Mouse (Mus musculus): ENCODE data around the gene Dscaml1. TPM values are rescaled to one million over a fixed set of nuclear protein-coding genes. Genes with fewer than 3 reads are reported as not detected.

Gene Dscaml1
- polyA plus RNA-seq, 1 experiment: 1.3 TPM

DNA sequence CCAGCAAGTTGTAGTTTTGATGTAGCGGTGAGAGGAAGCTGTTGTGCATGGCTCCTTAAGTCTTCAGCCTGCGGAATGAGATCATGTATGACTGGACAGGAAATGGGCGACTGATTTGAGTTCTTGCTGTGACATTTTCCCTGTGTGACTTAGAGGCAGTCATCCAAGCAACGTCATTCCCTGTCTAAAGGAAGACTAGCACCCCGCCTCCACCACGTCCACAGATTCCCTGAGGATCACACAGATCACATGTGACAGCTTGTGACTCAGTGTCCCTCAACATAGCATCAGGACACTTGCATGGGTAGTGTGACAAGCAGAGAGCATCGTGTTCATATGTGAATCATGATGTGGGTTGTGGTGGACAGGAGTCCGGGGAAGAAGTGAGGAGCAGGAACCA is 147.6 kb downstream of the Dscaml1 start:
- Histone ChIP-seq H3K27me3 (ENCODE audit: control insufficient read depth, insufficient read depth, low read length) (no peaks in the 10 kb centered on the region), H3K4me3 (ENCODE audit: extremely low read depth, insufficient read depth, insufficient read length) (no peak overlapping the region), H3K36me3 (ENCODE audit: control insufficient read depth, insufficient read depth, low read length) (no peaks in the 10 kb centered on the region), H3K4me1 (ENCODE audit: control insufficient read depth, insufficient read depth, insufficient read length) (no peaks in the 10 kb centered on the region), H3K27ac (ENCODE audit: insufficient read depth, low read length) (no peak overlapping the region)
- WGBS: 80% methylated on average over 8 of the region's 8 CpGs
- no peak for DNase-seq (ENCODE audit: low read depth in 1 of 2, low spot score in 2 of 2)
- TF ChIP-seq POLR2A (IDR thresholded peaks at IDR 0.05; ENCODE audit: low read depth, low read length) (no peak), CTCF (IDR thresholded peaks at IDR 0.05; ENCODE audit: extremely low read depth, insufficient read depth, insufficient read length, insufficient replicate concordance) (no peak)

DNA sequence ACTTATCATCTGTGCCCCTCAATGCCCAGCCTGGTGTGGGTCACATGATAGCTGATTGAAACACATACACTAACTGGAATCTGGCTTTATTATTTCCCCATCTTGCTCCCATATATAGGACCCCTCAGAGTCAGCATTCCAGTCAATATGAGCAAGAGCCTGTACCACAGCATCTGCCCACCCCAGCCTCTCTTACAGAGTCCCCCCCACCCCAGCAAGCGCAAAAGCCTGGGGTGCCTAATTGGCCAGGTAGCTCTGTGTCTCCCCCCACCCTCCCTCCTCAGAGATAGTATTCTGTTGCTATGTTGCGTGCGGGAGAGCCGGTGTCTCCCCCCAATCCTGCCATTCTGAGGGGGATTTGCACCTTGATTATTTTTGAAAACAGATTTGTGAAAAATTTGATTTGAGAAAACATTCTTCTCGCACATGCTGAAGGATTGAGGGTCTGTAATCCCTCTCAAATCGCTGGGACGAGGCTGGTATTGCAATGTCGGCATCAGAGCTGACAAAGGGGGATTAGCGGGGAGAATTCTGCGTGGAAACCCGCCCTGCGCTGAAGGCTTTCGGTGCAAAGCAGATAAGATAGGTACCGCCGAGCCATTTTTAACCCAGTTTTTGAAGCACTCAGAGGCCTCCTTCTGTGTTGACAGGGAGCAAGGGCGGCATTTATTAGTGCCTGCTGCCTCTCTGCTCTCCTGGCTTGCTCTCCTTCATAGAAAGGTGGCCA is 153.8 kb downstream of the Dscaml1 start:
- no peaks in the 10 kb centered on the region for H3K36me3 ChIP-seq (ENCODE audit: control insufficient read depth, insufficient read depth, low read length)
- DNase-seq (ENCODE audit: low read depth in 1 of 2, low spot score in 2 of 2): no peak
- no peaks in the 10 kb centered on the region for H3K4me1 ChIP-seq (ENCODE audit: control insufficient read depth, insufficient read depth, insufficient read length)
- H3K4me3 ChIP-seq (ENCODE audit: extremely low read depth, insufficient read depth, insufficient read length): no peak overlapping the region
- no peak overlapping the region for H3K27ac ChIP-seq (ENCODE audit: insufficient read depth, low read length)
- no peak for TF ChIP-seq CTCF (IDR thresholded peaks at IDR 0.05; ENCODE audit: extremely low read depth, insufficient read depth, insufficient read length, insufficient replicate concordance)
- no peak for TF ChIP-seq POLR2A (IDR thresholded peaks at IDR 0.05; ENCODE audit: low read depth, low read length)
- WGBS: 91% methylated on average over 16 of the region's 16 CpGs
- no peaks in the 10 kb centered on the region for H3K27me3 ChIP-seq (ENCODE audit: control insufficient read depth, insufficient read depth, low read length)

DNA sequence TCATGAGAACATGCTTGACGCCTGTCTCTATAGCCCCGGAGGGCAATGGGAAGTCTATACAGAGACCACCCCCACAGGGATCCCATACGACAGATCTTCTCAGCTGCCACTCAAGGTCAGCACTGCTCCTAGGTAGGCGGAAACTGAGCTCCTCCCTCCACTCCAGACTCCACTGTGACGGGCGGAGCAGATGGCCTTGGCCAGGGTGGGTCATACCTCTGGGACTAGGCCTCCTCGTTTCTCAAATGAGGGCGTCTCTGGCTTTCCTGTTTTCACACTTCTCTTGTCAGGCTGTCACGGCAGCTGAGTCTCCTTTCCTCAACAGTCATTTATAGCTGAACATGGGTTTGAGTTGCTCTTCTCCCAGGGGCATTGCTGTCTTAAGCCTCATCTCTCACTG is 160.0 kb downstream of the Dscaml1 start:
- no peak for DNase-seq (ENCODE audit: low read depth in 1 of 2, low spot score in 2 of 2)
- TF ChIP-seq CTCF (IDR thresholded peaks at IDR 0.05; ENCODE audit: extremely low read depth, insufficient read depth, insufficient read length, insufficient replicate concordance): no peak
- Histone ChIP-seq H3K27me3 (ENCODE audit: control insufficient read depth, insufficient read depth, low read length) (no peaks in the 10 kb centered on the region), H3K36me3 (ENCODE audit: control insufficient read depth, insufficient read depth, low read length) (no peaks in the 10 kb centered on the region), H3K27ac (ENCODE audit: insufficient read depth, low read length) (no peak overlapping the region), H3K4me1 (ENCODE audit: control insufficient read depth, insufficient read depth, insufficient read length) (no peaks in the 10 kb centered on the region), H3K4me3 (ENCODE audit: extremely low read depth, insufficient read depth, insufficient read length) (no peak overlapping the region)
- 37% methylated on average over 9 of the region's 9 CpGs for WGBS

DNA sequence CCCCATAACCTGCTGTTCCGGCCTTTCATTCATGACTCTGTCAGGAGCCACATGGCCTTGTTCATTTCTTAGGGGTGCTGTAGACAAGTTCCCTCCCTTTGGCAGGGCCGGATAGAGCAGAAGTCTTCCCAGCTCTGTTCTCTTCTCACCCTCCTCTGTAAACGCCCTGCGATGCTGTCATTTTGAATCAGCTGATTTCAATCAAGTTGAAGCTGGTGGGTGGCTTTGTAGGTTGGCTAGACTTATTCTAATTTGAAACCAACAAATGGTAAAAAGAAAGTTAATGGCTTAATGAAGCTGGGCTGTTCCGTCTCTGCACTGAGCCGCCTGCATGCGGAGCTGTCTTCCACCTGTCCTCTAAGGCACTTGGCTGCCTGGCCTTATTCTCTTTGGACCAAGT is 161.3 kb downstream of the Dscaml1 start:
- H3K27ac ChIP-seq (ENCODE audit: insufficient read depth, low read length): no peak overlapping the region
- 89% methylated on average over 7 of the region's 7 CpGs for WGBS
- no peak for TF ChIP-seq POLR2A (IDR thresholded peaks at IDR 0.05; ENCODE audit: low read depth, low read length)
- no peak for TF ChIP-seq CTCF (IDR thresholded peaks at IDR 0.05; ENCODE audit: extremely low read depth, insufficient read depth, insufficient read length, insufficient replicate concordance)
- H3K4me1 ChIP-seq (ENCODE audit: control insufficient read depth, insufficient read depth, insufficient read length): no peaks in the 10 kb centered on the region
- DNase-seq (ENCODE audit: low read depth in 1 of 2, low spot score in 2 of 2): no peak
- H3K36me3 ChIP-seq (ENCODE audit: control insufficient read depth, insufficient read depth, low read length): no peaks in the 10 kb centered on the region
- H3K4me3 ChIP-seq (ENCODE audit: extremely low read depth, insufficient read depth, insufficient read length): no peak overlapping the region
- H3K27me3 ChIP-seq (ENCODE audit: control insufficient read depth, insufficient read depth, low read length): no peaks in the 10 kb centered on the region

DNA sequence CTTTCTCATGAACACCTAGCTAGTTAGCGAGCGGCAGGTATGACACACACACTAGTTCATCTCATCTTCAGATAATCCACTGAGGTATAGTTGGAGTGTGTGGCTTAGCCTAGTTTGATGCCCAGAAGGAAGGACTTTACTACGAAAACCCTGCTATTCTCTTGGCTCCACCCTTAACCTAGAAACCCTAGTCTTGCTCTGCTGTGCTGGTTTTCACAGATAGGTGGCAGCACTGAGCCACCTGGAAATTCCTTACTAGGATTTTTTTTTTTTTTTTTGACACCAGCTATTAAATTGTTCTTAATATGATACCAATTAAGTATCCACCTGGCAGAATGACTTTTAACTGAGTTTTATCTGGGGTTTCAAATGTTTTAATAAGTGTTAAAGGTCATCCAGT is 163.4 kb downstream of the Dscaml1 start:
- peak; percentile 29; the same call in 1 of the 2 replicates for TF ChIP-seq CTCF (IDR thresholded peaks at IDR 0.05; ENCODE audit: extremely low read depth, insufficient read depth, insufficient read length, insufficient replicate concordance)
- no peak for TF ChIP-seq POLR2A (IDR thresholded peaks at IDR 0.05; ENCODE audit: low read depth, low read length)
- Histone ChIP-seq H3K27ac (ENCODE audit: insufficient read depth, low read length) (no peak overlapping the region), H3K36me3 (ENCODE audit: control insufficient read depth, insufficient read depth, low read length) (no peaks in the 10 kb centered on the region), H3K27me3 (ENCODE audit: control insufficient read depth, insufficient read depth, low read length) (no peaks in the 10 kb centered on the region), H3K4me3 (ENCODE audit: extremely low read depth, insufficient read depth, insufficient read length) (no peak overlapping the region), H3K4me1 (ENCODE audit: control insufficient read depth, insufficient read depth, insufficient read length) (no peaks in the 10 kb centered on the region)
- peak in 1 of 2 experiments; percentile 14 for DNase-seq (ENCODE audit: low read depth in 1 of 2, low spot score in 2 of 2)
- WGBS: 70% methylated on average over 3 of the region's 3 CpGs

DNA sequence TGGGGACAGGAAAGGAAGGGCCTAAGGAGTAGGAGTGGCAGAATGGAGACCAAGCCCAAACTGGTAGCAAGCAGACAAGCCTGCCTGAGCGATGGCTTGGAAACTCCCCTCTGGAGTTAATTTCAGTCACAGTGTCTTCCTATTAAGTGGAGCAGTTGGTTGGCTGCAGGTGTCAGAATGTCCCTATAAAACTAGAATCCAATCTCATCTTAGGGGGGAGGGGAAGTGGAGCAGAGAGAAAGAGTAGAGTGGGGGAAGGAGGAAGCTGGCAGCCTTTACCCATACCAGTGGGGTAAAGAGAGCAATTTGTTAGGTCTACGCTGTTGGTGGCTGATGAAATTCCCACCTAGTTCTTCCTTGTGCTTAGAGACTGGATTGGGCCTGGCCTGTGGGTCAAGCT is 164.6 kb downstream of the Dscaml1 start:
- DNase-seq (ENCODE audit: low read depth in 1 of 2, low spot score in 2 of 2): no peak
- WGBS: 84% methylated on average over 2 of the region's 2 CpGs
- H3K4me1 ChIP-seq (ENCODE audit: control insufficient read depth, insufficient read depth, insufficient read length): no peaks in the 10 kb centered on the region
- H3K27me3 ChIP-seq (ENCODE audit: control insufficient read depth, insufficient read depth, low read length): no peaks in the 10 kb centered on the region
- H3K4me3 ChIP-seq (ENCODE audit: extremely low read depth, insufficient read depth, insufficient read length): no peak overlapping the region
- no peaks in the 10 kb centered on the region for H3K36me3 ChIP-seq (ENCODE audit: control insufficient read depth, insufficient read depth, low read length)
- H3K27ac ChIP-seq (ENCODE audit: insufficient read depth, low read length): no peak overlapping the region
- TF ChIP-seq CTCF (IDR thresholded peaks at IDR 0.05; ENCODE audit: extremely low read depth, insufficient read depth, insufficient read length, insufficient replicate concordance) (no peak), POLR2A (IDR thresholded peaks at IDR 0.05; ENCODE audit: low read depth, low read length) (no peak)

DNA sequence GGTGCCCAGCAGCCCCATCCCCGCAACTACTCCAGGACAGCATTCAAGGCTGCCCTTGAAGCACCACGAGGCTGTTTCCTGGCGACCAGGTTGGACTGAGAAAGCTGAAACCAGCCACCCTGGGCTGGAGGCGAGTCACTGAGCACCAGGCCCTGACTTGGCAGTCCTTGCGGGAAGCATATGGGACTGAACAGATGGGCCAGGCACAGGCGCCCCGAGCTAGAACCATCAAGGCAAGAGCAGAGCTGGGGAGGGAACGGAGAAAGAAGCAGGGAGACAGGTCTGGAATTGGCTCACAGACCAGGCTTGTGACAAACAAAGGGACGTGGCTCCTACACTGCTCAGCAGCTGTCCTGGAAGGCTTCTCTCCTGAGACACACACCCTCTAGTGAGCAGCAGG is 165.9 kb downstream of the Dscaml1 start:
- DNase-seq (ENCODE audit: low read depth in 1 of 2, low spot score in 2 of 2): no peak
- no peak overlapping the region for H3K4me3 ChIP-seq (ENCODE audit: extremely low read depth, insufficient read depth, insufficient read length)
- WGBS: 70% methylated on average over 9 of the region's 9 CpGs
- no peaks in the 10 kb centered on the region for H3K4me1 ChIP-seq (ENCODE audit: control insufficient read depth, insufficient read depth, insufficient read length)
- H3K36me3 ChIP-seq (ENCODE audit: control insufficient read depth, insufficient read depth, low read length): no peaks in the 10 kb centered on the region
- H3K27ac ChIP-seq (ENCODE audit: insufficient read depth, low read length): no peak overlapping the region
- no peaks in the 10 kb centered on the region for H3K27me3 ChIP-seq (ENCODE audit: control insufficient read depth, insufficient read depth, low read length)
- TF ChIP-seq CTCF (IDR thresholded peaks at IDR 0.05; ENCODE audit: extremely low read depth, insufficient read depth, insufficient read length, insufficient replicate concordance): no peak
- TF ChIP-seq POLR2A (IDR thresholded peaks at IDR 0.05; ENCODE audit: low read depth, low read length): no peak
